Mouse (Mus musculus) gastrocnemius, postnatal 36 days (tissue): ENCODE results near the gene Spop. TPM values are rescaled to one million over a fixed set of nuclear protein-coding genes. Genes with fewer than 3 reads are reported as not detected.

Experiments
- total RNA-seq, 2 experiments: library from RNA; stranded (reverse); gene quantifications; 2 replicates each; pipeline ENCODE4 v1.2.3; 2021

Gene Spop
- total RNA-seq, 2 experiments from 2014 or later = 178 to 196 TPM

Other genes starting within 250 kb of the Spop start
- gene Tac4, start 152.6 kb upstream of the Spop start, total RNA-seq = not detected
- gene Kat7, start 103.8 kb upstream of the Spop start, total RNA-seq = 10 to 100 TPM; 20.8 to 25.1 TPM
- 1 to 10 TPM; 2.0 to 2.2 TPM for gene Fam117a, start 77.1 kb upstream of the Spop start, total RNA-seq
- gene Slc35b1, start 29.4 kb upstream of the Spop start, total RNA-seq = 10 to 100 TPM; 39.5 to 46.8 TPM
- under 1 TPM; 0.15 to 0.20 TPM for gene Nxph3, start 100.5 kb downstream of the Spop start, total RNA-seq
- gene Ngfr, start 173.7 kb downstream of the Spop start, total RNA-seq = under 1 TPM; 0.27 to 0.48 TPM